Mouse (Mus musculus): ENCODE results near the gene Mfsd4a. TPM values are rescaled to one million over a fixed set of nuclear protein-coding genes. Genes with fewer than 3 reads are reported as not detected.
A peak's percentile ranks its signal among the peaks of the same experiment; 100 is the strongest.

Gene Mfsd4a
- total RNA-seq, 2 experiments from 2014 or later, result 66.4 to 79.3 TPM

- no peak for DNase-seq (ENCODE audit: low spot score in 2 of 2)
These were observed 45.8 kb downstream of the Mfsd4a start for GRCm38 (mm10) chr1:132022107-132022506.

- no peak for DNase-seq (ENCODE audit: low spot score in 2 of 2)
These were observed 48.0 kb downstream of the Mfsd4a start for GRCm38 (mm10) chr1:132019876-132020275.

GRCm38 (mm10) chr1:132016691-132017090, 51.2 kb downstream of the Mfsd4a start:
- no peak for DNase-seq (ENCODE audit: low spot score in 2 of 2)

- no peak for DNase-seq (ENCODE audit: low spot score in 2 of 2)
These were observed 53.1 kb downstream of the Mfsd4a start for GRCm38 (mm10) chr1:132014800-132015199.

GRCm38 (mm10) chr1:132012861-132013260, 55.0 kb downstream of the Mfsd4a start:
- peak; percentile 35 to 67 for DNase-seq (ENCODE audit: low spot score in 2 of 2)

- no peak for DNase-seq (ENCODE audit: low spot score in 2 of 2)
These were observed 56.1 kb downstream of the Mfsd4a start for GRCm38 (mm10) chr1:132011785-132012184.

- no peak for DNase-seq (ENCODE audit: low spot score in 2 of 2)
These were observed 57.0 kb downstream of the Mfsd4a start for GRCm38 (mm10) chr1:132010632-132011501.

GRCm38 (mm10) chr1:132008881-132009644, 58.8 kb downstream of the Mfsd4a start:
- DNase-seq (ENCODE audit: low spot score in 2 of 2), result no peak

- peak; percentile 72 to 81 for DNase-seq (ENCODE audit: low spot score in 2 of 2)
These were observed 59.7 kb downstream of the Mfsd4a start for GRCm38 (mm10) chr1:132007828-132008827.

GRCm38 (mm10) chr1:132007282-132007815, 60.5 kb downstream of the Mfsd4a start, which contains the start of gene Elk4:
TSS of gene Elk4 (plus strand) at chr1:132007607.
- DNase-seq (ENCODE audit: low spot score in 2 of 2), result peak; percentile 78 to 89

- no peak for DNase-seq (ENCODE audit: low spot score in 2 of 2)
These were observed 61.1 kb downstream of the Mfsd4a start for GRCm38 (mm10) chr1:132006721-132007120.

GRCm38 (mm10) chr1:132006046-132006445, 61.8 kb downstream of the Mfsd4a start:
- no peak for DNase-seq (ENCODE audit: low spot score in 2 of 2)

GRCm38 (mm10) chr1:132005466-132005865, 62.4 kb downstream of the Mfsd4a start:
- no peak for DNase-seq (ENCODE audit: low spot score in 2 of 2)

- no peak for DNase-seq (ENCODE audit: low spot score in 2 of 2)
These were observed 63.2 kb downstream of the Mfsd4a start for GRCm38 (mm10) chr1:132004574-132005180.

GRCm38 (mm10) chr1:132003817-132004216, 64.0 kb downstream of the Mfsd4a start:
- DNase-seq (ENCODE audit: low spot score in 2 of 2), result no peak

GRCm38 (mm10) chr1:132003111-132003510, 64.8 kb downstream of the Mfsd4a start:
- no peak for DNase-seq (ENCODE audit: low spot score in 2 of 2)

GRCm38 (mm10) chr1:132001880-132002330, 66.0 kb downstream of the Mfsd4a start:
- no peak for DNase-seq (ENCODE audit: low spot score in 2 of 2)

- no peak for DNase-seq (ENCODE audit: low spot score in 2 of 2)
These were observed 67.4 kb downstream of the Mfsd4a start for GRCm38 (mm10) chr1:132000506-132000905.

GRCm38 (mm10) chr1:131995062-131995461, 72.8 kb downstream of the Mfsd4a start:
- peak in 1 of 2 experiments; percentile 81 for DNase-seq (ENCODE audit: low spot score in 2 of 2)

Measured in layer of hippocampus, adult 18-20 months (tissue).